In the genomic region with DNA sequence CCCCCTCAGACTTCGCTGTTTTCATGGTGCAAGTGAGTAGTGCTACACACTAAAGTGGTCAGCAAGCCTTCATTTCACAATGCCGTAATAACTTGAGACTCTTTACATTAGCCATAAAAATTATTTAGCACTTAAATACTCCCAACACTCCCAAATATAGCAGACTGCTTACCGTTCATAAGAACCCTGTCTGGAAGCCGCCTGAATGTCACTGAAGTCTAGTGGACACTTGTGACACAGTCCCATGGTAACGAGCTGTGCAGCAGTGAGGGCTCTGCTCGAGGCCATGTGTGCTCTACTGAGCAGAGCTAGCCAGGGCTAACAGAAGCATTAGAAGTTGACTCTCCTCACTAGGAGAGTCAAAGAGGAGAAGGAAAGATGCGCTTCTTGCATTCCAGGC, we compare ENCODE assay signal across 35 mouse cellular contexts.
"Had no signal": no experiment of that assay in that cellular context is flagged by ENCODE, and none has a peak within 500 bp of the region (broad histone marks: within the 10 kb centered on the region; RNA-seq: fewer than 3 reads in every experiment).

No protein-coding gene starts in this region.

- ATAC-seq: hindbrain, embryonic 16.5 days; hindbrain, postnatal 0 days; inflammation-experienced regulatory T-cells, adult 6 months; intestine, embryonic 15.5 days; intestine, embryonic 16.5 days; intestine, postnatal 0 days had no signal

- H3K27me3 ChIP-seq: heart, embryonic 12.5 days; heart, embryonic 13.5 days; heart, embryonic 15.5 days; hindbrain, embryonic 12.5 days; hindbrain, embryonic 13.5 days; hindbrain, embryonic 15.5 days; intestine, embryonic 15.5 days; kidney, embryonic 15.5 days had no signal

- H3K9ac ChIP-seq: heart, embryonic 12.5 days; heart, embryonic 13.5 days; heart, embryonic 15.5 days; hindbrain, embryonic 12.5 days; hindbrain, embryonic 13.5 days; hindbrain, embryonic 14.5 days; hindbrain, embryonic 15.5 days; intestine, embryonic 15.5 days; kidney, embryonic 15.5 days had no signal

- H3K4me3 ChIP-seq: heart, embryonic 10.5 days; heart, embryonic 12.5 days; heart, embryonic 13.5 days; heart, embryonic 15.5 days; hindbrain, embryonic 10.5 days; hindbrain, embryonic 12.5 days; hindbrain, embryonic 13.5 days; hindbrain, embryonic 15.5 days; intestine, embryonic 15.5 days; kidney, embryonic 15.5 days; layer of hippocampus, adult 2 months had no signal

- H3K27ac ChIP-seq: heart, embryonic 10.5 days; heart, embryonic 13.5 days; heart, embryonic 15.5 days; hindbrain, embryonic 10.5 days; hindbrain, embryonic 12.5 days; hindbrain, embryonic 13.5 days; hindbrain, embryonic 14.5 days; hindbrain, embryonic 15.5 days; hindbrain, postnatal 0 days; intestine, embryonic 15.5 days; kidney, embryonic 15.5 days; kidney, postnatal 0 days; layer of hippocampus, adult 2 months had no signal

- DNase-seq: heart, postnatal 10 days; heart, postnatal 14 days; heart, postnatal 36 days; heart, postnatal 4 days; kidney, adult 11 months; kidney, adult 18-20 months; kidney, adult 2 months; kidney, adult 8-10 months; kidney, adult 9 months; kidney, postnatal 10 days; kidney, postnatal 14 days; kidney, postnatal 25 days; kidney, postnatal 36 days; kidney, postnatal 4 days; layer of hippocampus, adult 9-11 months; layer of hippocampus, postnatal 36 days had no signal

- H3K4me2 ChIP-seq: heart, embryonic 11.5 days; heart, embryonic 12.5 days; heart, embryonic 13.5 days; heart, embryonic 15.5 days; hindbrain, embryonic 12.5 days; hindbrain, embryonic 13.5 days; hindbrain, embryonic 14.5 days; hindbrain, embryonic 15.5 days; intestine, embryonic 15.5 days; kidney, embryonic 15.5 days had no signal

- H3K4me1 ChIP-seq: heart, embryonic 10.5 days; heart, embryonic 12.5 days; heart, embryonic 15.5 days; hindbrain, embryonic 10.5 days; hindbrain, embryonic 12.5 days; hindbrain, embryonic 13.5 days; hindbrain, embryonic 15.5 days; intestine, embryonic 15.5 days; kidney, embryonic 15.5 days had no signal

- H3K9me3 ChIP-seq: heart, embryonic 10.5 days; heart, embryonic 12.5 days; heart, embryonic 13.5 days; heart, embryonic 15.5 days; hindbrain, embryonic 10.5 days; hindbrain, embryonic 12.5 days; hindbrain, embryonic 13.5 days; hindbrain, embryonic 15.5 days; intestine, embryonic 15.5 days; kidney, embryonic 15.5 days had no signal
